Mouse (Mus musculus): ENCODE measurements around the gene Pdzd4.

Pdzd4 gene

DNA sequence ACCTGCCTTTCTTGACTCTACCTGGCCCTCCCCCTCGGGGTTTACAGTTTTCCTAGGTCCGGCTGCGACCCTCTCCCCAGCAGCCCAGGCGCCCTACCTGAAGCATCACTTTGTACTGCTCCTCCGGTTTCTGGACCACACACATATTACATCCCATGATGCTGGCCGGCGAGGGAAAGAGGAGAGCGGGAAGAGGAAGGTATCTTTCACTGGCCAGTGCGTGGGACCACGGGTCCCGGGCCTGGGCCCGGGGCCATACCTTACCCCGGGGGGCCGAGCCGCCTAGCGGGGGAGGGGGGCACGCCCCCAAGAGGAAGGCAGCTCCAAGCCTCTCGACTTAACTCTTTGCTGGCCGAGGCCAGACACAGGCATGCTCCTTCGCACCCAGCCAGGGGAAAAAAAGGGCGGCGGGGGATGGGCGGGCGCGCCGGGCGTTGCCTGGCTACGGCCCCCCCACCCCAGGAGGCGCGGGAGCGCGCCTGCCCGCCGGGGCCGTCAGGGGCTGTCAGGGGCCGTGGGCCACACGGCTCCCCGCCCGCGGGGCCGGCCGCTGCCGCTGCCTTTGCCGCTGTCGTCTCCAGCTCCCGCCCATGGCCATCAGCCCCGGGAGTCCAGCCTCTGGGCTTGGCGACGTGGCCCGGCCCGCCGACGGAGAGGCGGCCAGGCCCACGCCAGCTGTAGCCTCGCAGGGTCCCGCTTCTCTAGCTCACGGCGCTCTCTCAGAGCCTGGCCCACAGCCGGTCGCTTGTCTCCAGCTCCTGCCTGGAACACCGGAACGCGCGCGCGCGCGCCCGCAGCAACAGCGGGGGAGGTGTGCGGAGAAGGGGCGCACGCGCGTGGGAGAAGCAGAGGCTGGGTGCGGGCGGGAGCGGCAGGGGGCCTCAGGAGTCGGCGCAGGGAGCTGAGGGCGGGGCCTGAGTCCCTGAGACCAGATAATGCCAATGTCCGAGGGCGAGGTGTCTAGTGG, at the start of gene Pdzd4:
TSS of gene Pdzd4 (minus strand) at position 785 of the 967 bp plus-strand sequence.
- DNase-seq = peak; percentile 40

DNA sequence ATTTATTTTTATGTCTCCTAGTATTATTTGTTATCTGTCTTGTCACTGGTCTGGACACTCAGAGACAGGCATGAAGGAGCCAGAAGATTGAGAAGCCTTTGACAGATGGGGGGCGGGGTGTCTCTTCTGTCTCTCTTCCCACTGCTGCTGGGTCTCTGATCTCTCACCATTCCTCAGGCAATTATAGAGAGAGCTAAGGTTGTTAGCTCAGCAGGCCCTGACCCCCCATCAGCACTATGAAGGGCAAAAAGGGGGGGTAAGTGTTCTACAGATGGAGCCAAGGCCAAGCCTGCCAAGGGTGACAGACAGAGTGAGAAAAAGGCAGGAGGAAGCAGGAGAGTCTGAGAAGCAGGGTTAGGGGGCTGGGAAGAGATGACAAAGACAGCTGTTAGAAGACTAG, 47.2 kb upstream of the Pdzd4 start:
- no peak for DNase-seq

DNA sequence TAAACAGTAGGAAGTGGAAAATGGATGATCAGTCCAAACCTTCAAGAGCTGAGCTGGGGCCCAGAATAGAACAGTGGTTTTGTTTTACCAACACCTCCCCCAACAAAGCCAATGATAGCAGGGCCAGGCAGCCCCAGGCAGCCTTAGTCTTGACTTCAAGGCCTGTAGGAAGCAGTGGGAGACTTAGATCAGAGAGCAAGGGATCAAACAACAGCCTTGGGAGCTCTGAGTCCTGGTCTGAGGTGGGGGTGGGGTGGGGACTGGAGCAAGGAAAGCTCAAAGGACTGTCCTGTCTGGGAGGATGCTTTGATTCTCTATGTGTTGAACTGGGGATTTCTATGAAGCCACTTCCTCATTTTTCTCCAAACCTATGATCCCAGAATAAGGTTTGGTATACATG, 46.7 kb upstream of the Pdzd4 start:
- DNase-seq = no peak

DNA sequence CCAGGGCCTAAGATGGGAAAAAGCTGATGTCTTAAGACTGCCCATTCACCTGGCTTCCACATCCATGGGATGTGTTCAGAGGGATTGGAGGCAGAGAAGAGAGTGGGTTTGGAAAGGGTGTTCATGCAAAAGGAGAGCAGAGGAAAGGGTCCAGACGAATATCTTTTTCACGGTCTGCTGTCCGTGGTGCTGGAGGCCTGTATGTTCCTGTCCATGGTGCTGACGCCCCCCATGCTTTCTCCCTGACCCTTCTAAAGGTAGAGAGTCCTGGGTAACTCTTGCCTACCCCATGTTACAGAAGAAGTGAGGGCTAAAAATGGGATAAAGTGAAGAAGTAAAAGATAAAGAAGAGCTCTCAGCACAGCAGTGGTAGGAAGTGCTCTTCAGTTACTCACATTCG, 44.6 kb upstream of the Pdzd4 start:
- DNase-seq = no peak

DNA sequence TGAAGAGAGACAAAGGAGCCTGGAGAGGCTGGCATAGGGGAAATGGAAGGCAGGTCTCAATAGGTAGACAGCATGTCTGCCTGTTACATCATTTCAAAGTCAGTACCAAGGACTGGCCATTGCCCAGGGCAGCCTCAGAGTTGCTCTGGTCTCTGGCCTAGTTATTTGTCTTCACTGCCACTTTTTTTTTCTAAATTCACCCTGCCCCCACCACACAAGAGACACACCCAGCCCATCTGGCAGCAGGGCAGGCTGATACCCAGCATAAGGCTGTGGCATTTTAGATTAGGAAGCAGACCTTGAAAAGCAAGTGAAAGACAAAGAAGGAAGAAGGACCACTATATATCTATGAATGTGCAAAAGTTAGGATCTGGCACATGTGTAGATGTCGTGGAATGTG, 43.1 kb upstream of the Pdzd4 start:
- DNase-seq = peak; percentile 34

DNA sequence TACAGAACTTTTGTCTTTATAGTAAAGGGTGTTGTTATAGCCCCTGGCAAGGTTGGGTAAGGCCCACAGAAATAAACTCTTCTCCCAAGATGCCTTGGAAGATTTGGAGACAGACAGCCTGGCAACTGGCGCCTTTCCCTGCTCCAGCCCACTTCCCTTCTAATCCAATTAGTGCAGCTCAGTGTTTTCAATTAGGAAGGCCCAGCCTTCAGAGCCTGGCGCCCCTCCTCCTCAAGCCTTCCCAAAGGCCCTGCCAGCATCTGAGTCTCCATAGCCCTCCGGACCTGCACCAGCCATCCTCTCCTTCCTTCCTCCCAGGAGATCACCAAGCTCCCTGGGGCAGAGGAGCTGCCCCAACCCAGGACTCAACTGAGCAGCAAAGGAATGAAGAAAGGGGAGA, 42.5 kb upstream of the Pdzd4 start:
- DNase-seq = no peak

DNA sequence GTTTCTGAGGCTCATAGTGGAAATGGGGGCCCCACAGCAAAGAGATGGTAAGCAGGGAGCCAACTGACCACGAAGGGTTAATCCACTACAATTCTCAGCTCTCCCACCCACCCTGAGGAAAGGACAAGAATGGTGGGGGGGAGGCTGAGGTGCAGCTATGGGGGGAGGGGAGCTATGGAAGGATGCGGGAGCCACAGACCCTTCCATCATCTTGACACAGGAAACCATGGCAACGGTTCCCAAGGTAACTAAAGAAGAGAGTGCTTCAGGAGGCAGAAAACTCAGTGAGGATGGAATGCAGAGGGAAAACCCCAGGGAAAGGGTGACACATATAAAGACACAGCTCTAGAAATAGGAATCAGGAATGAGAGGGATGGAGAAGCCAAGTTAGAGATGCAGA, 39.9 kb upstream of the Pdzd4 start:
- DNase-seq = no peak

DNA sequence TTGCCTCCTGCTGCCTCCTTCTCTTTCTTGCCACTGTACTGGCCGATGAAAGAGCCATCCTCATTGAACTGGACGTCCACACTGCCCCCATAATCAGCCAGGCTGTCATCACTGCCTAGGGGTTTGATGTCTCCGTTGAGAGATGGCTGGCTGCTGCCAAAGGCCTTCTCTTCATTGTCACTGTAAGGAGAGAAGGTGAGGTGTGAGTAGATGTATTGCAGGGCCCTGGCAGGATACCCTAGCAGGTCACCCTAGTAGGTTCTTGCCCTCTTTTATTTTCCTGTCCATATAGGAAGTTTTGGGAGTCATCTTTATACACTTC, 30.3 kb upstream of the Pdzd4 start:
- no peak for DNase-seq

DNA sequence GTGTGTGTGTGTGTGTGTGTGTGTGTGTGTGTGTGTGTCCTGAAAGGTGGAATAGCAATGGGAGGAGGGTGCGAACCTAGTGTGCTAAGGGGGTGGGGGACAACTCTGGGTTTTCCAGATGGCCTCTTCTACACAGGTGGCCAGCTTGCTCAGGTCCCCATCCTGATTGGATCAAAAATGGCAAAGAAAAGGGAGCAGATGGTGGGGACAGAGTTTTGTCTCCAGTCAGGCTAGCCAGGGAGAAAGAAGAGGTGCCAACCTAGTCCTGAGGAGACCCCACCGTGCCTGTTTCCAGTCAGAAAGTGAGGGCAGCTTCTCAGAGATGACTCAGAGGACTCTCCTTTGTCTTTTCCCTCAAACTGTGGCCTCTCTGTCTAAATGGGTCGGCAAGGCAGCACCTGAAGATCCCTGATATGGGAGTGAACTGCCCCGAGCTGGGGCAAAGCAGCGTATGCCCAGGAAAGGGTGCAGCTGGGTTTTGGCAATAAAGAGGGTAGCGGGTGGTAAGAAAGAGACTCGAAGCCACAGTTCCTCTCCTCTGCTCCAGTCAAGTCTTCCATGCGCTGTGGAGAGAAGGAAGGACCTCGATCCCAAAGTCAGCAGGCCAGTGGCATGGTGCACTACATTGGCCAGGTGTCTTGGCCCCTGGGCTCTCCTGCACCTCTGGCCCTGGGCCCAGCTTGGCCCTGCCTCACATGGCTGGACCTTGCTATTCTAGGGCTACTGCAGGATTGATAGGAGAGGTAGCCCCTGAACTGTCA, 29.7 kb upstream of the Pdzd4 start:
- no peak for DNase-seq

DNA sequence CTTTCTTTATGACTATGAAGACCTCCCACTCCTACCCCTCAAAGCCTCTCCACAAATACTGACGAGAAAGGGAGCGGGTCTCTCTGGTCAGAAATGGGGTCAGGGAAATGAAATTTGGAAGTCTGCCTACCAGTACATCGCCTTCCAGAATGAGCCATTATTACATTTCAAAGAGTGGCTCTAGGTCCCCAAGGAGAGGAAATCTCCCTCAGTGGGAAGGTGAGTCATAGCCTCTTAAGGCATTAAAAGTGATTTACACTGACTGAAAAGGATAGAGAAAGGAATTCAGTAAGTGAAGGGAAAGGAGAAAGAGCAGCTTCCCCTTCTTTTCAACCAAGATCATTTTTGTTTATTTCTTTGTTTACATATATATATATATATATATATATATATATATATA, 11.9 kb upstream of the Pdzd4 start:
- DNase-seq = no peak

DNA sequence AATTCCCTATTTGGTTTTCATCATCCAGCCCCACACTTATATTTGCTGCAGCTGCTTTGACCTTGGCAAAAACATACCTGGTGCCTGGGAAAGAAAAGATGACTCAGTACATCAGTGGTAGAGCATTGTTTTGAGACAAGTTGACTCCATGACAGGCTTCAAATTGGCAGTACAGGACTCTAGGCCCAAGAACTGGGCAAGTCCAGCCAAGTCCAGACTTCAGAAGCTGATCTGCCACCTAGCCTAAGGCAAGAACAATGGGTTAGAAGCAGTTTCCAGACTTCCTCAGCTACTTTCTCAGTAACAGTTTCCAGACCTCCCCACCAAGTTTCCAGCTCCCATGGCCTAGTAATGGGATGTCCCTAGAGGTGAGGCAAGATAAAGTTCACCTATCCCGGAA, 11.0 kb upstream of the Pdzd4 start:
- DNase-seq = no peak

DNA sequence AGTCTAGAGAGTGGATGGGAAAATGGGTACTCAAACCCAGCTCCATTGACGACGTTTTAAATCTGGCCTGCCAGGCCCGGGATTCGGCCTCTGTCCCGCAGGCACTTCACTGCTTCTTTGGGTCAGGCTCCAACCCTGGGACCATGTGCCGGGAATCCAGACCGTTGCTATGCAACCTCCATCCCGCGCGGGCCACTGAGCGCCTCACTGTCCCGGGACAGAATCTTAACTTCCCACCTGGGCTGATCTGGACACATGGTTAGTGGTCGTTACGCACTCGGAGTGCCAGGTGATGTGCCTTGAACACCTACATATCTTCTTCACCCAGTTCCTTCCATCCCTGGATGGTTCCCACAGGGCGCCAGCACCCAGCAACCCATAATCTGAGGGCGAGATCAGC, 1.0 kb downstream of the Pdzd4 start:
- no peak for DNase-seq

DNA sequence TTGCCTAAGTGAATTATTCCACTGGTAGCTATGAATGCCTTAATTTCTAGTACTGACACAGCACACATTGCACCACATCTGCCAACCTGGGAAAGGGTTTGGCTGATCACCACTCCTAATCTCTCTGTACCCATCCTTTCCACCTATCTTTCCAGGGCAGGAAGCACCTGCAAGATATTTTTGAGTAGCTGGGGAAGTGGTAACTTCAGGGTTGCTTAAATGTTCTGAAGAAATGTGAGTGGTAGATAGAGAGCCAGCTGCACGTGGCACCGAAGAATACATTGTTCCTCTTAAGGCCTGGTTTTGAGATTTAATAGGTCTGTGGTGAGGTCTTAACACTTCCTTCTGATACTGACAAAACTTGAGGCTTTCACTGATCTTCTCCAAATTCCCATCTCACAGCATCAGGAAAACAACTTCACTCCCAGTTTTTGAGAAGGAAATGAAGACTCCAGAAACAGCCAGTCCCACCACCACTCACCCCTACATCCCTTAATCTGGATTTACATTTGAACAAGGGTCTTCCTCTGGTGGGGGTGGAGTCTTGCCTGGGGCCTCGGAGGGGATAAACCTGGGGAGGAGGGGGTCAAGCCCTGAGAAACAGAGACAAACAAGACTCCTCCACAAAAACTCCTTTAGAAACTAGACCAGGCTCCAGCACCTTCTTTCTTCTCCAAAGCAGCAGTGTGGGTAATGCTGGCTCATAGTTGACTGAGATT, 8.0 kb downstream of the Pdzd4 start:
- no peak for DNase-seq

DNA sequence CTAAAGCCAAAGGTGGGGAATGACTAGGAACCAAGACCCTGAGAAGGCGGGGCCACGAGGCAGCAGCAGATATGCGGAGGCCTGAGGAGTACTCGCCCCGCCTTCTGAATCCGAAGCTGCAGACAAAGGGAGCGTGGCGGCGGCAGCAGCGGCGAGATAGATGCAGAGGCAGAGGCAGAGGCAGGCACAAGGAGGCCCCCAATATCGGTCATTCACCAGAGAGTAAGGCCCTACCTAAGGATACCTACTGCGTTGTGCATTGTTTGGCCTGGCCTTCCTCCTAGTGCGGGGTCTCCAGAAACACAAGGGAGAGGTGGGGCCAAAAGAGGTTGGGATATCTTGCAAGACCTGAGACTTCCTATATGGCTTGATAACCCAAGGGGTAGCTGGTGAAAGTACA, 9.7 kb downstream of the Pdzd4 start:
- no peak for DNase-seq

DNA sequence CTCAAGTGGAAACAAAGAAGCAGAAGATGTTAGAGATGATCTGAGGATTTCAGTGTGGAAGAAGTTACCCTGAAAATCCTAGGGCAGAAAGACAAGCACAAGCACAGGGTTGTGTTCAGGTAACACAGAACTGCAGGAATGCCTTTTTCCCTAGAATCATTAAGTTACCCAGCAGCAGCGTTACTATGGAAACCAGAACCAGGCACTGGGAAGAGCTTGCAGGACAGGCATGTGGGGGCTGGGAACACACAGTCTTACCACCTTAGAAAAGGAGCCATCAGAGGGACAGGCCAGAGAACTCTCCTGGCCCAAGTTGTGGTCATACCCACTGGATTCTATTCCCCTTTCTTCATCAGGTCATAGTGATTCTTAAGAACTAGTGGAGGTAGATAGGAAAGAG, 19.0 kb downstream of the Pdzd4 start:
- no peak for DNase-seq

DNA sequence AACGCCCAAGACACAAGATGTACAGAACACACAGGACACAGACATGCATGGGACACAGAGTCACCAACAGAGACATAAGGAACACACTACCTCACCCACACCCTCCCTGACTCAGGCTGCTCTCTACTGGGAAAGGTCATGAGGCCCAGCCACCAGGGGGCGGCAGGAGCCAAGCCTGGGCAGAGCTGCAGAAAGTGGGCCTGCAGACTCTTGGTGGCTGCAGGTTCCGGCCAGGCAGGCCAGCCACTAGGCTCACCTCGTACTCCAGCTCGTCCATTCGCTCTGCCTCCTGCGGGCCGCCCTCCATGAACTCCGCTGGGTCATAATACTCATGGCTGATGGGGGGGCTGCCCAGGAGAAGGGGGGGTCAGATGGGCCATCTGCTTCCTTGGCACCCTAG, 26.3 kb downstream of the Pdzd4 start:
- DNase-seq = peak; percentile 70

DNA sequence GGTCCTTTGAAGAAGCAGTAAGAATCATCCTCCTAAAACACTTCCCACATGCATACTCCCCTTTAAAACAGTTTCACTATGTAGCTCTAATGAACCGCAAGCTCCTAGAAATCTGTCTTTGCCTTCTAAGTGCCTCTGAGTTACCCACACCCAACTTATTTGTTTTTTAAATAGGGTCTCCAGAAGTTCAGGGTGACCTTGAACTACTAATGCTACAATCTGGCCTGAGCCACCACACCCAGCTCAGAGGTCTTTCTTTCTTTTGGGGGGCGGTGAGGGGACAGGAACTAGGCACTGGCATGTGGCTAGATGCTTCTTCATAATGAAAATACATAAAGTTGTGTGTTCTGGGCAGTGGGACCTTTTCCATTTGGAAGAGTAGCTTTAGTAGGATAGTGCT, 27.3 kb downstream of the Pdzd4 start:
- no peak for DNase-seq

DNA sequence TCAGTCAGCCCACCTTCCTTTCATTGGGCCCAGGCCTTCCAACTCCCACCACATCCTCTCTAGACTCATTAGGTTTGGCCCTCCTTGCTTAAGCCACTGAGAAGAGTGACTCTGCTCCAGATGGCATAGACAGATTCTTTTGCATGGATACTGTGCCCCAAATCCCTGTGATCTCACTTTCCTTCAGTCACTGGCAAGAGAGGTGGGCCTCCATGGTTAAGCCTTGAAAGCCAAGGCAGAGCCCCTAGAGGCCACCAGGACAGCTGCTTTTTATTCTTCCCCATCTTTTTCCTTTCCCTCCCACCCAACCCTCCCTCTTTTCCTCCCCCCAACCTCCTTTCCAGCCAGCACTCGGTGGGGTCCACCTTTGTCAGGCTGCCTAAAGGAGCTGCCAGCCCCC, 31.3 kb downstream of the Pdzd4 start:
- no peak for DNase-seq

DNA sequence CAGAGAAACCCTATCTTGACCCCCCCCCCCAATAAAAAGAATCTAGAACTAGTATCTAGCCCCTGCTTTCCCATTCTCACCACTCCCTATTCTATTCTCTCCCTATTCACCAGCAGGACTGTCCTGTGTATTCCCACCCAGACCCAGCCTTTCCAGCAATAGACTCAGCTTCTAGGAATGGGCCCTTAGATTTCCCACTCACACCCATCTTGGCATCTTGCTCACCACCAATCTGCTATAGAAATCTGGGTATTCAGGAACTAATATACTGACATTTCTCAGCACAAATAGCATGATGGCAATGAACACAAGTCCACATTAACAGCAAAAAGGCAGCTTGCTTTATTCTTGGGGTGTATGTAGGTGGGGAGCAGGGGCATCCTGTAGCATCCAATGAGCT, 31.7 kb downstream of the Pdzd4 start:
- DNase-seq = no peak

DNA sequence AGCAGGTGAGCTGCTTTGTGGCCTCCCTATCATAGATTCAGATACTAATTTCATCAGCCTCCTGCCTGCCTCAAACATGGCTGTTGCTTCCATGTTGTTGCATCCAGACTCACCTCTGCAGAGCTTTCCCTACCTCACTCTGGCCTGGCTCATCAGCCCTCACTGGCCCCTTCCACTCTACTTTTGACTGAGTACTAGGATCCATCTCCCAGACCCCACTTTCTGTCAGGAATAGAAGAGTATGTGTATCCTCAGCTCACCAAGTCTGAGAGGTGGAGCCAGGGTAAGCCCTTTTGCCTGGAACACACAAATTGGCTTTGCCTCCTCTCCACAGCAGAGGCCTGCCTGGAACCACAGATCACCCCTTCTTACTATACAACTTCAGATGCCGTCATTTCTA, 36.3 kb downstream of the Pdzd4 start:
- DNase-seq = no peak

DNA sequence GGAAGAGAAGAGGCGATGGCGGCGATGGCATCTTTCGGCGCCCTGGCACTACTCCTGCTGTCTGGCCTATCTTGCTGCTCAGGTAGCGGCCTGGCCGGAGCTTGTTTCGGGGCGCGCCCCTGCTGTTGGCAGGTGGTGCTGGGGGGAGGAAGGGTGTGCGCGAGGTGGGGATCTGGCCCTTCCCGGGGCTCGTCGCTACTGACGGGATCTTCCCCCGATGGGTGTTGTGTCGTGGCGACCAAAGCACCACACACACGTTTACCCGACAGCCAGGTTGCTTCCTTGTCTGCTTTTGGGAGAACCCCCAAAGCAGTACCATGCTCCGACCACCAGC, 37.6 kb downstream of the Pdzd4 start:
- no peak for DNase-seq

DNA sequence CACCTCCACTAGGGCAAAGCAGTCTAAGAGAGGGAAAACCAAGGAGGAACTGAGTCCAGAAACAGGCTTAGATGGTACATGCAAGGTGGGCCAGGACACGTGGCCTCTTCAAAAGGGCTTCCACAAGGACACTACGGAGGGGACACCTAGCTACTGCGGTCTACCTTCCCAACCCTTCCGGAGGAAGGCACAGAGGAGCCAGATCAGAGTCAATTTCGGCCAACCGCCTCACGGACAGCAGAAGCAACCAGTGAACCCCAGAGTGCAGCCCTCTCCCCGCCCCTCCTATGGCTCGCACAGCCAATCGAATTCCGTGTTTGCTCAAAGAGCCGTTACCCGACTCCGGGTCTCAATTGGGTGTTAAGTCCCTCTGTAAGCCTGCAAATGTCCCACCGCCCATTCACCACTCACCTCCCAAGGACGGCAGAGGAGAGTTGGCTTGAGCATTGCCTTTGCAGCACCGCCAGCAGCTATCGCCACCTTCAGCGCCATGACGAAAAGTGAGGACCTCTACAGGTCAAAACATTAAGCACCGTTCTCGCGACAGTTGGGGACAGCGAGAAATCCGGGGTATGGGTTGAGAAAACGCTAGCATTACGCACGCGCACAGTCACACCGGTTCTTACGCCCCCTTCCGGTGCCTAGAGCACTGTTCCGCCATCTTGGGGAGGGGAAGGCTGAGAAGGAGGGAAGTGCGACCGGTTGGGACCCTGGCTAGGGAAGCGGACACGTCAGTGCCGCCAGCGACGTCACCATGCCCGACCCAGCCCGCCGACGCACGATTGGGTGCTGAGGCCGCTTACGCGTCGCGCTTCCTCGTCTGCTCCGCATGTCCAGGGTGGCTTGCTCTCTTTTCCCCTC, 38.2 kb downstream of the Pdzd4 start, which contains the start of the genes Idh3g and Ssr4:
TSS of gene Idh3g (minus strand) at position 534 of the 861 bp plus-strand sequence.
TSS of gene Ssr4 (plus strand) at position 665 of the 861 bp plus-strand sequence.
- peak; percentile 90 for DNase-seq

DNA sequence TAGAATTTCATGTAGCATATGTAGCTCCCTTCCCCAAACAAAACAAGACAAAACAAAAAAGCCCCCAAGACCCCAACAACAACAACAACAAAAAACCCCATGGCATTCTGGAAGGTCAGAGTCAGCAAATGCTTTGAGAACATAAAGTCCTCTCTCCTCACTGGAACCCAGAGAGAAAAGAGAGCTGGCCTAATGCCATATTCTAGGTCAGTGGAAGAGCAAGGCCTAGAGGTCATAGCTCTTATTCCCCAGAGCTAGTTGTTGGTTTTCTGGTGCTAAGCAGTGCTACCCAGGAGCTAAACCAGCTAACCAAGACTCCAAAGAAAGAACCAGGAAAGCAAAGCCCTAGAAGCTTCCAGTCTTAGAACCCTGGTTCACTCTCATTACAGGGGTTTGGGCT, 39.1 kb downstream of the Pdzd4 start:
- DNase-seq = no peak

Measured in liver (tissue).